Mouse (Mus musculus) neural tube, embryonic 14.5 days (tissue): ENCODE data around the gene Cald1. TPM values are rescaled to one million over a fixed set of nuclear protein-coding genes. Genes with fewer than 3 reads are reported as not detected.

Source experiments
- ATAC-seq: fragments of 200-750 bp; cut with Nextera tagmentation; 2 replicates; pipeline ENCODE4 v1.8.0; 2017; ENCODE audit warnings: low read depth, mild to moderate bottlenecking, moderate TSS enrichment, moderate library complexity
- H3K27ac ChIP-seq: fragments of 300-500 bp; sonication (generic); 2 replicates; pipeline ENCODE4 v1.5.1; 2014; ENCODE audit warnings: low read depth, mild to moderate bottlenecking, control low read depth, low read length, moderate library complexity, mixed read lengths
- H3K27me3 ChIP-seq: fragments of 300-500 bp; sonication (generic); 2 replicates; pipeline ENCODE4 v1.6.1; 2014; ENCODE audit warnings: low read length; ENCODE audit not compliant: control insufficient read depth, insufficient read depth
- H3K36me3 ChIP-seq: fragments of 300-500 bp; sonication (generic); 2 replicates; pipeline ENCODE4 v1.6.1; 2014; ENCODE audit warnings: low read length, mixed read lengths; ENCODE audit not compliant: control insufficient read depth, insufficient read depth
- H3K4me1 ChIP-seq: fragments of 300-500 bp; sonication (generic); 2 replicates; pipeline ENCODE4 v1.6.1; 2014; ENCODE audit warnings: low read length; ENCODE audit not compliant: control insufficient read depth, insufficient read depth
- H3K4me2 ChIP-seq: fragments of 300-500 bp; sonication (generic); 2 replicates; pipeline ENCODE4 v1.6.1; 2014; ENCODE audit warnings: mild to moderate bottlenecking, low read depth, low read length, control low read depth
- H3K4me3 ChIP-seq: fragments of 300-500 bp; sonication (generic); 2 replicates; pipeline ENCODE4 v1.5.1; 2014; ENCODE audit warnings: low read depth, low read length, control low read depth, mixed read lengths
- H3K9ac ChIP-seq: fragments of 300-500 bp; sonication (generic); replicated peaks from 2 replicates; pipeline ENCODE4 v1.6.1; 2014; ENCODE audit warnings: low read depth, mild to moderate bottlenecking, control low read depth, low read length, mixed read lengths
- H3K9me3 ChIP-seq: fragments of 300-500 bp; sonication (generic); 2 replicates; pipeline ENCODE4 v1.6.1; 2016; ENCODE audit warnings: low read length; ENCODE audit not compliant: control insufficient read depth
- WGBS: fragments of 180-500 bp; shearing (Covaris S2); extraction: QIAGEN DNeasy Blood & Tissue Kit; methylation state at CpG from one replicate; pipeline ENCODE4 v1.1.7; 2014; 5-methylcytosine and 5-hydroxymethylcytosine counted together
- polyA plus RNA-seq: library from polyadenylated mRNA; unstranded; fragments of >200 nt; fragmentation: Nextera tagmentation; extraction: Ambion mirVana; gene quantifications from 2 replicates; pipeline ENCODE4 v1.2.1, GENCODE M21; 2014

Gene Cald1
- polyA plus RNA-seq, 1 experiment from 2014 or later = 29.1 TPM

DNA sequence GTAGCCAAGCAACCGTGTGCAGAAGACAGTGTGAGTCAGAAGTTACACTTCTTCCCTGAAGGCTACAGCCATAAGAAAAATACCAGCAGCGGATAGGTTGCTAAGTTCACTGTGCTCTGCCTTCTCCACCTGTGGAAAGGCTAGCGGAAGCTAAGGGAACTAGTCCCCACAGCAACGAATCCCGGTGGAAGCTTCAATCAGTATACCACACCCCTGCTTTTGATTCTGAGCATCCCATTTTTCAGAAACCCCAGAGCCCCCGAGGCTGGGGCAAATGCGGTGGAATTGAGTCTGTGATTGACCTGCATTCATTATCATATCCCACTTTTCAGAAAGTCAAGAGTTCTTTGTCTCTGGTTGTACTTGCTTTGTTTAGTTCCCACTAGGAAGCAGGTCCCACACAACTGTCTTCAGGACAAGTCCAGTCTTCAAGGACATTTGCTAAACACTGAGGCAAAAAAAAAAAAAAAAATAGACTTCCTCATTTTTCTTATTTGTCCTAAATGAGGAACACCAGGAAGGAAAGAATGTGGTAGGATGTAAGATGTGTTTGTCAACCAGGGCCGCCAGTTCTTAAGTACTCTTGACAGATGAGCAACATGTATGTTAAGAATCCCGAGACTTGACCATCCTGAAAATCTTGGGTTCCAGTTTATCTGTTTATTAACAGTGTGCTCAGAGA, 118.0 kb downstream of the Cald1 start:
- ATAC-seq = no peak
- Histone ChIP-seq H3K4me2 (no peak overlapping the region), H3K27me3 (no peaks in the 10 kb centered on the region), H3K4me3 (no peak overlapping the region), H3K9me3 (no peaks in the 10 kb centered on the region), H3K4me1 (peaks cover under 1% of the 10 kb centered on the region; the same call in 1 of the 2 replicates), H3K27ac (no peak overlapping the region), H3K36me3 (no peaks in the 10 kb centered on the region), H3K9ac (no peak overlapping the region)
- 87% methylated on average over 9 of the region's 9 CpGs for WGBS

DNA sequence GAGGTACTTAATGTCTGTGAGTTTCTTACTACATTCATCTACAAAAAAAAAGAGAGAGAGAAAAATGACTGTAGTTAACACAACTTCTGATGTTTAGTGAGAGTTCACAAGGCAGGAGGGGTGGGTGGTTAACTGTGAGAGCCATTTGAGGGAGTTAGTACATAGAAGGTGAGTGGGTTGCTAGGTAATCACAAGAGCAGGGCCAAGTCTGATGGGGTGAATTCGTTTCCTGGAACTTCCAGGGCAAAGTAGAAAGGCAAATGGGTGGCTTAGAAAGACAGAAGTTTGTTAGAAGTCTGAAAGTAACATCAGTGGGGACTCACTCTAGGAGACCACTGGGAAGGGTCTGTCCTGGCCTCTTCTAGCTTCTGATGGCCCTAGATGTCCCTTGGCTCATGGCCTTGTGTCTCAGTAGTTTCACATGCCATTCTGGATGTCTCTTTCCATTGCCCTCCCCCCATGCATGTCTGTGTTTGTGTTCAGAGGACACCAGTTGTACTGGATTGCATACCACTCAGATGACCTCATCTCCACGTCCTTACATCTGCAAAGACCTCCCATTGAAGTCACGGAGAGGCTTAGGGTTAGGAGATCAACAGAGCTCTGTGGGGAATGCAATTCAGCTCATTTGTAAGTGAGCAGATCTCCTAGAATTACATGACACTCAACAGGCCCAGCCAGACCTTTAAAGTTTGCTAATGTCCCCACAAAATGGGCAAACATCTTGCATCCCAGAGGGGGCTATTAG, 118.8 kb downstream of the Cald1 start:
- Histone ChIP-seq H3K4me2 (no peak overlapping the region), H3K4me1 (no peaks in the 10 kb centered on the region), H3K27ac (no peak overlapping the region), H3K9ac (no peak overlapping the region), H3K9me3 (no peaks in the 10 kb centered on the region), H3K4me3 (no peak overlapping the region), H3K36me3 (no peaks in the 10 kb centered on the region), H3K27me3 (no peaks in the 10 kb centered on the region)
- ATAC-seq = no peak
- WGBS = 30% methylated on average over 3 of the region's 3 CpGs

- WGBS = 82% methylated on average over 4 of the region's 4 CpGs
- Histone ChIP-seq H3K27me3 (no peaks in the 10 kb centered on the region), H3K27ac (no peak overlapping the region), H3K4me1 (no peaks in the 10 kb centered on the region), H3K9ac (no peak overlapping the region), H3K4me3 (no peak overlapping the region), H3K9me3 (no peaks in the 10 kb centered on the region), H3K4me2 (no peak overlapping the region), H3K36me3 (no peaks in the 10 kb centered on the region)
- no peak for ATAC-seq
Measured at GRCm38 (mm10) chr6:34717651-34718050, 119.4 kb downstream of the Cald1 start.

DNA sequence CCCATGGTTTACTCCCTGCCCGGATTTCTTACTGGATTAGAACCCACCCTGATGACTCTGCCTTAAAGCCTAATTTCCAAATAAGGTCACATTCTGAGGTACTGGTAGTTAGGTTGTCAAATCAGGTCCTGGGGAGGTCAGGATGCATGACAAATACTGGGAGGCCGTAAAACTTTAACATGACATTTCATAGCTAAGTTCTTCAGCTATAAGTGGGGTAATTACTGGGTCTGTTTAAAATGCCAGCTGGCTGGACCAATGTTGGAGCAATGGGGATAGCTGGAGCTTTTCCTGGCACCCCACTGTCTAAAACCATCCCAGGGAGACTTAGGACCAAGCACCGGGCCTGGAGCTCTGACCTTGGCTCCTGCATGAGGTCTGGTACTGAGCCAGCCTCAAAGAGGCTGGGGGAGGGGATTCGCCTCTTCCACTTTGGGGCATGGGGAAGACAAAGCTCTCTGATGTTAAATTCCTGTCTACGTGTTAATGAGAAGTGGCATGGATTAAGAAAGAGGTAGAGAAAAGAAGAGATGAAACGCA, 120.9 kb downstream of the Cald1 start:
- no peaks in the 10 kb centered on the region for H3K36me3 ChIP-seq
- no peaks in the 10 kb centered on the region for H3K9me3 ChIP-seq
- H3K27ac ChIP-seq = no peak overlapping the region
- H3K9ac ChIP-seq = no peak overlapping the region
- WGBS = 68% methylated on average over 6 of the region's 6 CpGs
- H3K27me3 ChIP-seq = no peaks in the 10 kb centered on the region
- no peak for ATAC-seq
- H3K4me2 ChIP-seq = no peak overlapping the region
- no peaks in the 10 kb centered on the region for H3K4me1 ChIP-seq
- no peak overlapping the region for H3K4me3 ChIP-seq

GRCm38 (mm10) chr6:34720447-34720846, 122.1 kb downstream of the Cald1 start:
- Histone ChIP-seq H3K4me1 (no peaks in the 10 kb centered on the region), H3K9me3 (no peaks in the 10 kb centered on the region), H3K27me3 (no peaks in the 10 kb centered on the region), H3K27ac (no peak overlapping the region), H3K36me3 (no peaks in the 10 kb centered on the region), H3K9ac (no peak overlapping the region), H3K4me2 (no peak overlapping the region), H3K4me3 (no peak overlapping the region)
- no peak for ATAC-seq
- WGBS = 77% methylated on average over 4 of the region's 4 CpGs

GRCm38 (mm10) chr6:34721740-34722139, 123.4 kb downstream of the Cald1 start:
- 90% methylated on average over 6 of the region's 6 CpGs for WGBS
- Histone ChIP-seq H3K9ac (no peak overlapping the region), H3K27ac (no peak overlapping the region), H3K4me1 (no peaks in the 10 kb centered on the region), H3K36me3 (no peaks in the 10 kb centered on the region), H3K9me3 (no peaks in the 10 kb centered on the region), H3K4me3 (no peak overlapping the region), H3K27me3 (no peaks in the 10 kb centered on the region), H3K4me2 (no peak overlapping the region)
- ATAC-seq = no peak

DNA sequence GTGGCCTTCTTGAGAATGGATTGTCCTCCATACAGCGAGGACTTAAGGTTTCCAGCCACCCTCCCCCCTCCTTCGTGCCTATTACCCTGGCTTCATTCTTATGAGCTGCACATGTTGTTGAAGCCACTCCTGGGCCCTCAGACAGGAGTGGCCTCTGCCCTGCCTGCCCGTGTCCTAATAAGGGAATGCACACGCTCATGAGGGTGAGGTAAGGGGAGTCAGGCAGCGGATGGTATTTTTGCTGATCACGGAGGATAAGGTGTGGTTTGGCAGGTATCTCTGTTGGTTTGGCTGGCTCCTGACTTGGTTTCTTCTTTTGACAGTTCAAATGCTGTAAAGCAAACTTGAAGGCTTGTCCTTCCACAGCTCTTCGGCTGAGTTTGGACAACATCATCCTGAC, 124.4 kb downstream of the Cald1 start:
- ATAC-seq = no peak
- Histone ChIP-seq H3K27me3 (no peaks in the 10 kb centered on the region), H3K4me2 (no peak overlapping the region), H3K4me1 (no peaks in the 10 kb centered on the region), H3K27ac (no peak overlapping the region), H3K9ac (no peak overlapping the region), H3K36me3 (no peaks in the 10 kb centered on the region), H3K9me3 (no peaks in the 10 kb centered on the region), H3K4me3 (no peak overlapping the region)
- 93% methylated on average over 7 of the region's 7 CpGs for WGBS

- ATAC-seq = no peak
Measured at GRCm38 (mm10) chr6:34723250-34723904, 125.1 kb downstream of the Cald1 start.

GRCm38 (mm10) chr6:34725660-34726059, 127.4 kb downstream of the Cald1 start:
- Histone ChIP-seq H3K27ac (no peak overlapping the region), H3K36me3 (no peaks in the 10 kb centered on the region), H3K9me3 (no peaks in the 10 kb centered on the region), H3K4me1 (no peaks in the 10 kb centered on the region), H3K27me3 (no peaks in the 10 kb centered on the region), H3K9ac (no peak overlapping the region), H3K4me3 (no peak overlapping the region), H3K4me2 (no peak overlapping the region)
- WGBS = 83% methylated on average over 1 of the region's 1 CpGs
- ATAC-seq = no peak

More at GRCm38 (mm10) chr6:34723250-34723904, 125.1 kb downstream of the Cald1 start:
- H3K4me2 ChIP-seq = no peak overlapping the region
- H3K4me3 ChIP-seq = no peak overlapping the region
- no peak overlapping the region for H3K9ac ChIP-seq
- 93% methylated on average over 10 of the region's 10 CpGs for WGBS
- no peak overlapping the region for H3K27ac ChIP-seq
- H3K27me3 ChIP-seq = no peaks in the 10 kb centered on the region
- no peaks in the 10 kb centered on the region for H3K4me1 ChIP-seq
- no peaks in the 10 kb centered on the region for H3K36me3 ChIP-seq
- no peaks in the 10 kb centered on the region for H3K9me3 ChIP-seq
